Mouse (Mus musculus) liver, adult 2 months (tissue): ENCODE data around the gene Mfsd2b.

ENCODE experiments used
- CTCF ChIP-seq: fragments of 200-500 bp; IDR thresholded peaks from 2 replicates; pipeline ENCODE4 v1.5.1; 2011; ENCODE audit warnings: low read depth, low read length, control low read depth
- POLR2A ChIP-seq: fragments of 200-500 bp; IDR thresholded peaks from 2 replicates; pipeline ENCODE4 v1.6.1; 2011; ENCODE audit warnings: low read length, control low read depth; ENCODE audit not compliant: insufficient read depth; ENCODE audit errors: extremely low read depth

- TF ChIP-seq POLR2A (no peak), CTCF (no peak)
Measured at GRCm38 (mm10) chr12:4888739-4889138, 14.6 kb upstream of the Mfsd2b start.
